Mouse (Mus musculus) macrophage (primary cell): Measurements from ENCODE around the gene Iyd. TPM values are rescaled to one million over a fixed set of nuclear protein-coding genes. Genes with fewer than 3 reads are reported as not detected.

Source experiments
- H3K27ac ChIP-seq: fragments of 350-480 bp; formaldehyde crosslinking; 2 replicates; pipeline ENCODE4 v1.9.0; 2021
- H3K36me3 ChIP-seq: fragments of 350-480 bp; formaldehyde crosslinking; 2 replicates; pipeline ENCODE4 v1.9.0; 2021; ENCODE audit errors: inconsistent target
- H3K4me3 ChIP-seq: fragments of 350-480 bp; formaldehyde crosslinking; 2 replicates; pipeline ENCODE4 v1.9.0; 2021; ENCODE audit errors: inconsistent target
- H3K79me2 ChIP-seq: fragments of 350-480 bp; formaldehyde crosslinking; 2 replicates; pipeline ENCODE4 v1.9.0; 2021; ENCODE audit errors: inconsistent target
- WGBS: methylation state at CpG from one replicate; pipeline ENCODE4 v1.1.7; 2026; ENCODE audit warnings: inconsistent platforms; ENCODE audit not compliant: missing documents; 5-methylcytosine and 5-hydroxymethylcytosine counted together
- polyA plus RNA-seq: library from polyadenylated mRNA; stranded (reverse); fragments of 250-400 nt; gene quantifications from 3 replicates; pipeline ENCODE4 v1.2.4, GENCODE M21; 2018; ENCODE audit warnings: inconsistent platforms

Gene Iyd
- polyA plus RNA-seq, 1 experiment from 2014 or later, result not detected

DNA sequence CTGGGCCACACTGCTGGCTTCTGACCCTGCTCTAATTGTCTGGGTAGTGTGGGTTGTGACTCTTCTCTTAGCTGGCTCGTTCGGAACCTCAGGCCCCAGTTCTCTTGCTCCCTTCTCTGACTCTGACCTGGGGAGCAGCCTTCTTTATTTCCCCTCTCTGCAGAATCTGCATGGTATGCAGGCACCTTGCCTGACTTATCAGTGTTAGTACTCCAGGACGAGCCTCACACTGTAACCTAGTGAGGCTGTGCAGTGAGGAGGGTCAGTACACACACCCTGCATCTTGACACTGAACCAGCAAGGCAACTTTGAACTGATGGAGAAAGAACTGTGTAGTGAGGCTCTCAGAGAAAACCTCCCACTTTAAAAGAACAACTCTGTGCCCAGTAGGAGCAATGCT, 15.5 kb upstream of the Iyd start:
- Histone ChIP-seq H3K79me2 (no peaks in the 10 kb centered on the region), H3K36me3 (no peaks in the 10 kb centered on the region), H3K27ac (no peak overlapping the region), H3K4me3 (no peak overlapping the region)
- 80% methylated on average over 3 of the region's 3 CpGs for WGBS

DNA sequence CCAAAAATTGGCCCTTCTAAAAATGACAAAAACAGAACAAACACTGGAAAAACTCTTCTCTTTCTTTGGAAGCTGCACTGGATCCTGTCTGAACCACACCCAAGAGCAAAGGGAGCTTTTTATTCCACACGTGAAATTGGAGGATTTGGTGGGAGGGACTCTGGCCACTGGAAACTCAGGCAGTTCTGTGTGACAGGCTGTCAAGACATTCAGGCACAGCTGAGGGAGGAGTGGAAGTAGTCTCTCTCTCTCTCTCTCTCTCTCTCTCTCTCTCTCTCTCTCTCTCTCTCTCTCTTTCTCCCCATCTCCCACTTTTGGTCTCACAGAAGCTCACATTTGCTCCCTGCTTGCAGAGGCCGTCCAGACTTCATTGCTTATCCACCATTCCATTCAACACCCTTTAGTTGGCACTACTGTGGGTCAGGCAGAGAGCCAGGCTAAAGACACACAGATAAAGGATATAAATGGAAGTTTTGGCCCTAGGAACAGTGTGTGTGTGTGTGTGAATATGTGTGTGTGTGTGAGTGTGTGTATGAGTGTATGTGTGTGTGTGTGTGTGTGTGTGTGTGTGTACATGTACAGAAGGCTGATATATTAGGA, 14.5 kb upstream of the Iyd start:
- H3K36me3 ChIP-seq, result no peaks in the 10 kb centered on the region
- H3K79me2 ChIP-seq, result no peaks in the 10 kb centered on the region
- WGBS, result 35% methylated on average over 2 of the region's 2 CpGs
- H3K4me3 ChIP-seq, result no peak overlapping the region
- H3K27ac ChIP-seq, result no peak overlapping the region

DNA sequence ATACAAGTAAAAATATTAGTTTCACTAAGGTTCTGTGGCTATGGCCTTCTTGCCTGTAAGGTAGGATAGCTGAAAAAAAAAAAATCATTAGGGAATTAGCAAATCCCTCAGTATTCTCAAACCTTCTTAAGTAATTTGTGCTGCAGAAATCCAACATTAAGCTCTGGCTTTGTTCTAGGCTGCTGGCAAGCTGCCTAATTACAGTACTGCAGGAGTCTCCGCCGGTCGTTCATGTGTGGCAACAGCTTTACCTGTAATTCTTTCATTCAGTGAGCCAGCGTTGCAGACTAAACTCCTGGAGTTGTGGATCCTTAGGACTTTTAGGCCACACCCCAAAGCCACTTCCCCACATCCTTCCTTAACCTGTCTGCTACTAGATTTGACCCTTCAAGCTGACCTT, 10.2 kb upstream of the Iyd start:
- Histone ChIP-seq H3K4me3 (no peak overlapping the region), H3K36me3 (no peaks in the 10 kb centered on the region), H3K27ac (no peak overlapping the region), H3K79me2 (no peaks in the 10 kb centered on the region)
- 76% methylated on average over 4 of the region's 4 CpGs for WGBS

DNA sequence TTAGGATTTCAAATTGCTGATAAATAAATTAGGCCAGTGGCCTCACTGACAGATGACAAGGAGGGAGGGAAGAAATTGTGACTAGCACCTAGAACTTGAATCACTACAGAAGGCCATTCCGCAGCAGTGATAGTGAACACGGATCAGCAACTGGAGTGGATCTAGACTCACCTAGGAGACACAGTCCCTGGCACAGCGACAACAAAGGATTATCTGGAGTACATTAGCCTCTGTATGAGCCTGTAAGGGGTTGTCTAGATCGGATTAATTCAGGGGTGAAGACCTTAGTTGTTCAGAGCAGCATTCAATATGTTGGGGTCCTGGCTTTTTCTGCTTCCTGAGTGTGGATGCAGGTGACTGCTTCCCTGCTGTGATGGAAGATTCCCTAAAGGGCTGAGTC, 9.4 kb upstream of the Iyd start:
- H3K27ac ChIP-seq, result no peak overlapping the region
- H3K36me3 ChIP-seq, result no peaks in the 10 kb centered on the region
- no peaks in the 10 kb centered on the region for H3K79me2 ChIP-seq
- 91% methylated on average over 4 of the region's 4 CpGs for WGBS
- H3K4me3 ChIP-seq, result no peak overlapping the region

DNA sequence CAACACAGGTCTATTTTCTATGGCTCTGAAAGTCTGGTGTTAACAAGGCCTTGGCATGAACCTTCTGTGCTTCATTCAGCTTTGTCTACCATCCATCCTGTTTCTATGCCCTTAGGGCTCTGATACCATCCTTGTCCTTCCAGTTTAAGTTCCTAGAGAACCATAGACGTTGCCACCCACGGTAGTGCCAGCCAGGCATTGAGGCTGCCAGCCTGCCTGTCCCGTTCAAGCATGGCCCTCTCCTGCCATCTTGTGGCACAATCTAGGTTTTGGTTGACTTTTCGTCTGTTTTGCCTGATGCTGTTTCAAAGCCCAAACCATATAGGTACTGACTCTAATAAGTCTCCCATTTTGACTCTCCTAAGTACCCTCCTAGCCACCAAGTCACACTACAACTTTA, 8.7 kb upstream of the Iyd start:
- Histone ChIP-seq H3K27ac (no peak overlapping the region), H3K79me2 (no peaks in the 10 kb centered on the region), H3K4me3 (no peak overlapping the region), H3K36me3 (no peaks in the 10 kb centered on the region)
- WGBS, result 0% methylated on average over 4 of the region's 4 CpGs

DNA sequence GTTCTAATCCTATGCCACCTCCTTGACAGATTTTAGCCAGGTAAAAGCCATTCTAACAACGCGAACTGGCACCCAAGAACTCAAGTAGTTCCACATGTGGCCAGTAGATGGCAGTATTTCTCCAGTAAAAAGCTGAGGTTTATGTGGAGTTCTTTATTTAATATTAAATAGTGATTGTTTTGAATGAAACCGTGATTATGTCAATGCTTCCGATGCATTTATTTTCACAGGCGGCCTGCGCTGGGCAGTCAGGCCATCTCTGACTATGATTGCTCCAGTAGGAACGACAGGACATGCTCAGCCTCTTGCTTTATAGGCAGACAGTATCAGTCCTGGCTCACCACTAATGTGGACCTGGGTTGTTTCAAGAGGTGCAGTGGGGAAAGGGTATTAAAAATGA, 5.6 kb upstream of the Iyd start:
- Histone ChIP-seq H3K36me3 (no peaks in the 10 kb centered on the region), H3K79me2 (no peaks in the 10 kb centered on the region), H3K4me3 (no peak overlapping the region), H3K27ac (no peak overlapping the region)
- WGBS, result 2% methylated on average over 7 of the region's 7 CpGs

DNA sequence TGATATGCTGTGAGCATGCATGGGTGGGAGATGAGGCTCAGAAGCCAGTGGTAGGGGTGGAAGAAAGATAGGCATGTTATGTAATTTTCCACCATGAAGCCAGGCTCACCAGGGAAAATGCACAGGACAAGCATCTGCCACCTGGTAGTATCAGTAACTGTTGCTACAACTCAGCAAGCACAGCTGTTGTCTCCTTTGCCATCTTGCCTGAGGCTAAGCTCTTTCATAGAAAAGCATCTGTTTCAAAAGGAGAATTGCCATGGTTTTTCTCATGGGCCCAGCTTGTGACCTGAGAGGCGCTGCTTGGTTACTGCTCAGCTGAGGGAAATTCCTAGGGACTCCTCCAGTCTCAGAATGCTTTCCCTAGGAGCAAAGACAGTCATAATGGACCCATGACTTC, 3.7 kb upstream of the Iyd start:
- H3K4me3 ChIP-seq, result no peak overlapping the region
- H3K36me3 ChIP-seq, result no peaks in the 10 kb centered on the region
- H3K27ac ChIP-seq, result no peak overlapping the region
- 89% methylated on average over 1 of the region's 1 CpGs for WGBS
- no peaks in the 10 kb centered on the region for H3K79me2 ChIP-seq

DNA sequence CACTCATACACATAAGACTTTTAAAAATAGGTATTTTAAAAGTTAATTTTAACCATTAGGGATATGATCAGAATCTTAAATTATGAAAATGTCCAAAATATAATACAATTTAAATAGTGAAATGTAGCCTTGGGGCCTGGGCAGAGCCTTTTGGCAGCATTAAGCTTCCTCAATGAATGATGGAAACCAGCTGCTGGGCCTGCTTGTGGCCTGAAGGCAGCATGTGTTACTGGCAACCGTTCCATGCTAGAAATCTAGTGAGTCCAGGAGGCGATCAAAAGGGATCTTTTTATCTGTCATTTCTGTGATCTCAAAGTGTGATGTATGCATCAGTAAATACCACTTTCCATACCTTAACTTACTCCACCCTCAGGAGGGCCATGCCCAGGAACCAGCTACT, 9.3 kb downstream of the Iyd start:
- Histone ChIP-seq H3K27ac (no peak overlapping the region), H3K36me3 (no peaks in the 10 kb centered on the region), H3K4me3 (no peak overlapping the region), H3K79me2 (no peaks in the 10 kb centered on the region)
- WGBS, result 82% methylated on average over 2 of the region's 2 CpGs

DNA sequence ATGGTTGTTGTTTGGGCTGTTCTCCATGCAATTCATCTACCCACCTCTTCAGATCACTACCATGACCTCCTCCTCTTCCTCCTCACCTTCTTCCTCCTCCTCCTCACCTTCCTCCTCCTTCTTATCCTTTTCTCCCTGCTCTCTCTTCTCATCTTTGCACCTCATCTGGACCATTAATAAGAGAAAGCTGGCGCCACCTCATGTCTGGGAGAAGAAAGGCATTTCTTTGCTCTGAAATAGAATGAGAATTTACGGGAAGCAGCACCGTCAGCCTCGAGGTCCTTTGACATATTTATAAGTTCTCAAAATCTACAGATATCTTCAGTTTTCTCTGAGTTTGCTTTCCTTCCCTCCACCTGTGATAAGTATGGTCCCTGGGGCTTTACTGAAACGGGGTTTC, 15.1 kb downstream of the Iyd start:
- Histone ChIP-seq H3K27ac (no peak overlapping the region), H3K79me2 (no peaks in the 10 kb centered on the region), H3K4me3 (no peak overlapping the region), H3K36me3 (no peaks in the 10 kb centered on the region)
- WGBS, result 50% methylated on average over 5 of the region's 5 CpGs

DNA sequence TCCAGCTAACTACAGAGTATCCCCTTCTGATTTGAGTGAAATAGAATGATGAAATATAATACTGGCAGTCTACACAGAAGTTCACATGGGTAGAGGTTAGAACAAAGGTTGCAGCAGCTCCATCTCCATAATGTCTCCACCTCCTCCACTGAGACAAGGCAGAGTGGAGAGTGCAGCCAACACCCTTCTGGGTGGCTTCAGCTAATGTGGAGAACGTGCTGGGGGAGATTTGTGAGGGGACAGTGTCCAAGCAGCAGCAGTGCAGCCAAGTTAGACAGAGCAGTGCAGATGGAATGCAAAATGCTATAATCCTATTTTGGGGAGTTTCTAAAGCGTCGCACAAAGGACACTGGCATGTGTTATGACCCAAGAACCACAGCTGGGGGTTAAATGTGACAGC, 16.5 kb downstream of the Iyd start:
- Histone ChIP-seq H3K36me3 (no peaks in the 10 kb centered on the region), H3K27ac (no peak overlapping the region), H3K4me3 (no peak overlapping the region), H3K79me2 (no peaks in the 10 kb centered on the region)
- WGBS, result 81% methylated on average over 3 of the region's 3 CpGs

DNA sequence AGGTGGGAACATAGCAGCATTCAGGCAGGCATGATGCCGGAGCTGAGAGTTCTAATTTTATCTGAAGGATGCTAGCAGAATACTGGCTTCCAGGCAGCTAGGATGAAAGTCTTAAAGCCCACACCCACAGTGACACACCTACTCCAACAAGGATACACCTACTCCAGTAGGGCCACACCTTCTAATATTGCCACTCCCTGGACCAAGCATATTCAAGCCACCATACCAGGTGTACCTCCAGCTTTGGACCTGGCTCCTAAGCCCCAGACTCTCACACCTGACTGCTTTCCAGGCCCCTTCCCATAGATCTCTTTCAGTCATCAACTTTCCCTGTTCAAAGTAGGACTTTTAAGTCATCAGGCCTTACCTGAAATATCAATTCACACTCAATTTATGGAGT, 19.1 kb downstream of the Iyd start:
- H3K79me2 ChIP-seq, result no peaks in the 10 kb centered on the region
- no CpG with 5 or more reads among the region's 1 CpGs for WGBS
- H3K27ac ChIP-seq, result no peak overlapping the region
- no peak overlapping the region for H3K4me3 ChIP-seq
- H3K36me3 ChIP-seq, result no peaks in the 10 kb centered on the region

DNA sequence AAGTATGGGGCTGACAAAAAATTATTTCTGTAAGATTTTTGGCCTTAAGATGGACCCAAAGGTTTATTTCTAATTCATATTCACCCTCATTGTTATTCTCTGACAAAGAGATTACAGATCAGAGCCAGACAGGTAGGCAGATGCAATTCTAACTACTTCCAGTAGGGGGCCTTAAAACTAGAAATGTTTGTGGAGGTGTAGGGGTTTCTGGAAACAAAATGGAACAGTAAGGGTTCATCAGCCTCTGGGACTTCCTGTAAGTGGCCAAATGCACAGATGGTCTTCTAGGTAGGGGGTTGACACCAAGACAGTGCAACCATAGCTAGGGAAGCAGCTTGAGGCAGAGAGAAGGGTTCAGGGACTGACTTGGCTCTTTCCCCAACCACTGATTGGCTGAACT, 22.1 kb downstream of the Iyd start:
- Histone ChIP-seq H3K4me3 (no peak overlapping the region), H3K36me3 (no peaks in the 10 kb centered on the region), H3K79me2 (no peaks in the 10 kb centered on the region), H3K27ac (no peak overlapping the region)

DNA sequence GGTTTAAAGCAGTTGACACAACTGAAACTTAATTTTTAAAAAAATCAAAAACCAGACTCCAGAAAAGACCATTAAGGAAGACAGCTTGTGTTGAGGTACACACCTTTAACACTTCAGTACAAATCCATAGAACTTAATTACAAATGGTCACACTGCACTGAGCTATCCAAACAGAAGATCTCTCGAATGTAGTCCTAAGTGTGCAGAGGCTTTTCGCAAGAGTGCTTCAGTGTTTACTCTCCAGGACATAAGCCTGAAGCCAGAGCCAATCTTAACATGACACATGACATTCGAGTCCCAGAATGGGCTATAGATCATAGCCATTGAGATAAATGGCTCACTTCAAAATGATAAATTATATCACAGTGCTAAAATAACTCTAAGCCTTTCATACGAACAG, 25.1 kb downstream of the Iyd start:
- WGBS, result 80% methylated on average over 4 of the region's 4 CpGs
- H3K4me3 ChIP-seq, result no peak overlapping the region
- H3K27ac ChIP-seq, result no peak overlapping the region

DNA sequence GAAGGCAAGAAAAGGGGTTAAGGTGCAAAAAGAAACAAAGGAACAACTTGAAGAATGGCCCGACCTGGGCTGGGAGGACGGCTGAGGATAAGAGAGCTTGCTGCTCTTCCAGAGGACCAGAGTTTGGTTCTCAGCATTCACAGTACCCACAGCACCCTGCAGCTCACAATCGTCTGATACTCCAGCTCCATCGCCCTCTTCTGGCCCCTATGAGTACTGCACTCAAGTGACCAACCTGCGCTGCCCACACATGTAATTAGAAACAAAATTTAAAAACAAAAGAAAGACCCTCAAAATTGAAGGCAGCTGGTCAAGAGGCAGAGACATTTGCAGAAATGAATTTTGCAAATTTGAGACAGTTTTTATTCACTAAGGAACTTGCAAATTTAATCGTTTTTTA, 27.8 kb downstream of the Iyd start:
- Histone ChIP-seq H3K27ac (no peak overlapping the region), H3K79me2 (no peaks in the 10 kb centered on the region), H3K36me3 (no peaks in the 10 kb centered on the region), H3K4me3 (no peak overlapping the region)
- 72% methylated on average over 6 of the region's 6 CpGs for WGBS

More for the DNA sequence above, 25.1 kb downstream of the Iyd start:
- Histone ChIP-seq H3K79me2 (no peaks in the 10 kb centered on the region), H3K36me3 (no peaks in the 10 kb centered on the region)

DNA sequence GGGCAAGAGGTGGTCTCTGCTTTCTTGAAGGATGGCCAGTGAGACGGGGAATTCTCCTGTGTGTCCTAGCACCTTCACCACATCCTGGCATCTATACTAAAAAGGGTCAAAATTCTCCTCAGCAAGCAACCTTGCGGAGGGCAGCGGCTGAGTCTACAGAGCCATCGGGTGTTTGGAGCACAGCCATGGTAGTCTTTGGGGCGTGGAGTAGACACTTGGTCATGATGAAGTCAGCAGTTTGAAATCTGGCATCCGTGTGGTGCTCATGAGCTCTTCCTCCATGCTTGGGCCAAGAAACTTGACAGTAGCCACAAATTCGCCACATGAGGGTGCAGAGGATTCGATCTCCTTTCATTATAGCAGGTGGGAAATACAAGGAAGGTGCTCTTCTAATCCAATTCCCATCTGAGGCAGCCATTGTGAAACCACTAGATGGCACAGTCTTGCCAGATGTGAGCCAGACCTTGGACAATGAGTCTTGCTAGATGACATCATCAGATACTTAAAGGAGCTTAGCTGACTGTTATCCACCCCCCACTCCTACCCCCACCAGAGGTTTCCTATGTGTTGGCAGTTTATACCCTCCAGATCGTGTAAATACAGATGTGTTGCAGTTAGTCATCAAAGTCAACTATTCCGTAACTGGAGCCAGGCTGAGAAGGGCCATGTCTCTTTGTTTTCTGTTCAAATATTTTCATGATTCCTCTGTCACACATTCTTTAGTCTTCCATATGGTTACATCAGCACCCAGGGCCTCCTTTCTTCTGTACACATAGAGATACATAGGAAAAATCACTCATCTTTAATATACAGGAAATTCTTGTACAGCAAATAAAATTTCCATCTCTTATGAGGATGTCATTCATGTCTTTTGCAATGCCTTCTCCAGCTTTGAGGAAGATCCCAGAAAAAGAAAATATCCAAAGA, 32.9 kb downstream of the Iyd start:
- H3K79me2 ChIP-seq, result no peaks in the 10 kb centered on the region
- WGBS, result 53% methylated on average over 10 of the region's 10 CpGs
- H3K36me3 ChIP-seq, result no peaks in the 10 kb centered on the region
- H3K27ac ChIP-seq, result no peak overlapping the region
- no peak overlapping the region for H3K4me3 ChIP-seq
